Mouse (Mus musculus) embryonic facial prominence, embryonic 11.5 days (tissue): ENCODE data around the gene Magix. TPM values are rescaled to one million over a fixed set of nuclear protein-coding genes. Genes with fewer than 3 reads are reported as not detected.

Experiments used
- ATAC-seq: fragments of 200-750 bp; cut with Nextera tagmentation; replicated peaks from 2 replicates; pipeline ENCODE4 v1.8.0; 2017; ENCODE audit warnings: low read depth; ENCODE audit not compliant: insufficient number of reproducible peaks, low FRiP score, low TSS enrichment
- DNase-seq: peaks from one replicate; pipeline ENCODE4 v3.0.0-alpha.2; 2015; ENCODE audit warnings: low spot score
- H3K27ac ChIP-seq: fragments of 300-500 bp; sonication (generic); replicated peaks from 2 replicates; pipeline ENCODE4 v1.5.1; 2014; ENCODE audit warnings: mild to moderate bottlenecking, low read depth, low read length, control low read depth
- H3K27me3 ChIP-seq: fragments of 300-500 bp; sonication (generic); 2 replicates; pipeline ENCODE4 v1.6.1; 2014; ENCODE audit warnings: mild to moderate bottlenecking, low read length, moderate library complexity, mixed read lengths; ENCODE audit not compliant: control insufficient read depth, insufficient read depth
- H3K36me3 ChIP-seq: fragments of 300-500 bp; sonication (generic); replicated peaks from 2 replicates; pipeline ENCODE4 v1.6.1; 2014; ENCODE audit warnings: low read depth, mild to moderate bottlenecking, low read length, moderate library complexity, mixed read lengths; ENCODE audit not compliant: control insufficient read depth, insufficient read depth
- H3K4me1 ChIP-seq: fragments of 300-500 bp; sonication (generic); 2 replicates; pipeline ENCODE4 v1.6.1; 2014; ENCODE audit warnings: low read length, mixed read lengths; ENCODE audit not compliant: control insufficient read depth, insufficient read depth
- H3K4me2 ChIP-seq: fragments of 300-500 bp; sonication (generic); 2 replicates; pipeline ENCODE4 v1.6.1; 2014; ENCODE audit warnings: low read depth, mild to moderate bottlenecking, control low read depth, low read length, moderate library complexity
- H3K4me3 ChIP-seq: fragments of 300-500 bp; sonication (generic); 2 replicates; pipeline ENCODE4 v1.5.1; 2014; ENCODE audit warnings: low read depth, low read length, control low read depth
- H3K9ac ChIP-seq: fragments of 300-500 bp; sonication (generic); replicated peaks from 2 replicates; pipeline ENCODE4 v1.6.1; 2014; ENCODE audit warnings: mild to moderate bottlenecking, control low read depth, low read length
- H3K9me3 ChIP-seq: fragments of 300-500 bp; sonication (generic); replicated peaks from 2 replicates; pipeline ENCODE4 v1.6.1; 2016; ENCODE audit warnings: mild to moderate bottlenecking, low read length, inconsistent platforms, mixed read lengths; ENCODE audit not compliant: control insufficient read depth
- WGBS: fragments of 180-500 bp; shearing (Covaris S2); extraction: QIAGEN DNeasy Blood & Tissue Kit; methylation state at CpG from one replicate; pipeline ENCODE4 v1.1.7; 2014; 5-methylcytosine and 5-hydroxymethylcytosine counted together
- polyA plus RNA-seq: library from polyadenylated mRNA; unstranded; fragments of >200 nt; fragmentation: Nextera tagmentation; extraction: Ambion mirVana; gene quantifications from 2 replicates; pipeline ENCODE4 v1.2.1, GENCODE M21; 2014

The Magix gene
- polyA plus RNA-seq, 1 experiment from 2014 or later, result 0.10 TPM

- H3K9ac ChIP-seq, result no peak within 1 kb of the TSS
- WGBS, result 14% methylated on average over 38 of the region's 42 CpGs
Observed at GRCm38 (mm10) chrX:7638401-7639091, 42.5 kb downstream of the Magix start, which contains the start of gene Syp. Gene Syp (plus strand): TSS chrX:7638471.

DNA sequence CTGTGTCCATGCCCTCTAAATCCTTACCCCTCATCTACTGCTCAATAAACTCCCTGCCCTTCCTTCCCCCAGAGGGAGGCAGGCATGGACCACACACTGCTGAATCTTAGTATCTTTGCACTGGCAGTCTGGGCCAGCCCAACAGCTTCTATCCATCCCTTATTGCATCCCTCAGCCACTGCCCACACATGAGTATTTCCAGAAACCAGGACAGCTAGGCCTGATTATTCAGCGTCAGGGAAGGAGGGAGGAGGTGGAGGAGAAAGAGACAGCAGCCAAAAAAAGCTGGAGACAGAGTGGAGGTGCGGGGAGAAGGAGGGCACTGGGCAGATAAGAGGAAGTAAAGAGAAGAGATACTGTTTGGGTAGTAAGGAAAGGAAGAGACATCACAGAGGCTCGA is 46.0 kb downstream of the Magix start:
- Histone ChIP-seq H3K27ac (no peak overlapping the region), H3K9ac (no peak overlapping the region), H3K36me3 (no peaks in the 10 kb centered on the region), H3K4me1 (no peaks in the 10 kb centered on the region), H3K4me2 (no peak overlapping the region), H3K27me3 (0 out of 2 replicates have a peak, but pooled peaks cover 2% of the 10 kb centered on the region), H3K9me3 (no peaks in the 10 kb centered on the region), H3K4me3 (no peak overlapping the region)
- DNase-seq (no peak), ATAC-seq (no peak)
- WGBS, result 69% methylated on average over 3 of the region's 3 CpGs

More at GRCm38 (mm10) chrX:7638401-7639091, 42.5 kb downstream of the Magix start, which contains the start of gene Syp:
- H3K9me3 ChIP-seq, result no peaks in the 10 kb centered on the region
- peak within 1 kb of the TSS; percentile 24 for H3K4me3 ChIP-seq
- H3K36me3 ChIP-seq, result no peaks in the 10 kb centered on the region
- H3K27ac ChIP-seq, result no peak within 1 kb of the TSS
- DNase-seq, result peak; percentile 80
- ATAC-seq, result peak; percentile 73
- H3K4me1 ChIP-seq, result no peaks in the 10 kb centered on the region
- peak within 1 kb of the TSS; percentile 34 for H3K4me2 ChIP-seq
- 0 out of 2 replicates have a peak, but pooled peaks cover 2% of the 10 kb centered on the region for H3K27me3 ChIP-seq

- Histone ChIP-seq H3K27ac (no peak overlapping the region), H3K36me3 (no peaks in the 10 kb centered on the region), H3K9me3 (no peaks in the 10 kb centered on the region), H3K4me1 (no peaks in the 10 kb centered on the region), H3K9ac (no peak overlapping the region), H3K4me3 (no peak overlapping the region), H3K4me2 (no peak overlapping the region), H3K27me3 (no peaks in the 10 kb centered on the region)
- DNase-seq, result no peak
- WGBS, result 90% methylated on average over 6 of the region's 6 CpGs
- ATAC-seq, result no peak
Observed at GRCm38 (mm10) chrX:7632560-7632959, 48.5 kb downstream of the Magix start.

Other genes starting within 250 kb of the Magix start
- 0.07 TPM in 1 of 2 replicates, not detected in the other for gene Foxp3, start 107.6 kb downstream of the Magix start, polyA plus RNA-seq
- gene Ppp1r3f, start 107.0 kb downstream of the Magix start, polyA plus RNA-seq, result 1.2 and 1.3 TPM in 2 replicates
- gene Ccdc22, start 75.7 kb downstream of the Magix start, polyA plus RNA-seq, result 26.9 TPM in 2 replicates
- gene Cacna1f, start 74.2 kb downstream of the Magix start, polyA plus RNA-seq, result not detected in 2 replicates
- gene Syp, start 42.8 kb downstream of the Magix start, polyA plus RNA-seq, result 5.3 and 5.8 TPM in 2 replicates
- gene Prickle3, start 24.0 kb downstream of the Magix start, polyA plus RNA-seq, result 2.6 and 2.9 TPM in 2 replicates
- 56.3 TPM in 2 replicates for gene Plp2, start 9.9 kb downstream of the Magix start, polyA plus RNA-seq
- 42.2 and 44.2 TPM in 2 replicates for gene Gpkow, start 15.9 kb upstream of the Magix start, polyA plus RNA-seq
- gene Wdr45, start 33.1 kb upstream of the Magix start, polyA plus RNA-seq, result 17.3 and 22.6 TPM in 2 replicates
- gene Gm45208, start 41.0 kb upstream of the Magix start, polyA plus RNA-seq, result not detected in 2 replicates
- 85.4 and 88.7 TPM in 2 replicates for gene Praf2, start 47.2 kb upstream of the Magix start, polyA plus RNA-seq
- gene Ccdc120, start 69.7 kb upstream of the Magix start, polyA plus RNA-seq, result 14.5 and 20.2 TPM in 2 replicates
- gene Tfe3, start 81.3 kb upstream of the Magix start, polyA plus RNA-seq, result 16.2 and 16.5 TPM in 2 replicates
- 35.6 and 35.9 TPM in 2 replicates for gene Gripap1, start 108.5 kb upstream of the Magix start, polyA plus RNA-seq
- gene Kcnd1, start 141.0 kb upstream of the Magix start, polyA plus RNA-seq, result 0.86 and 1.2 TPM in 2 replicates
- 36.4 and 37.1 TPM in 2 replicates for gene Otud5, start 160.1 kb upstream of the Magix start, polyA plus RNA-seq
- gene Pim2, start 197.0 kb upstream of the Magix start, polyA plus RNA-seq, result 4.9 and 6.4 TPM in 2 replicates
- 6.8 and 12.1 TPM in 2 replicates for gene Slc35a2, start 202.8 kb upstream of the Magix start, polyA plus RNA-seq
- 146 and 149 TPM in 2 replicates for gene Pqbp1, start 218.0 kb upstream of the Magix start, polyA plus RNA-seq
- gene Timm17b, start 218.1 kb upstream of the Magix start, polyA plus RNA-seq, result 162 and 172 TPM in 2 replicates
- gene Gm10491, start 226.6 kb upstream of the Magix start, polyA plus RNA-seq, result not detected in 2 replicates
- not detected in 2 replicates for gene Gm10490, start 228.3 kb upstream of the Magix start, polyA plus RNA-seq
- 4.9 and 5.3 TPM in 2 replicates for gene Pcsk1n, start 238.6 kb upstream of the Magix start, polyA plus RNA-seq
- not detected in 2 replicates for gene Eras, start 247.4 kb upstream of the Magix start, polyA plus RNA-seq